Mouse (Mus musculus): ENCODE measurements around the gene Gjc3. TPM values are rescaled to one million over a fixed set of nuclear protein-coding genes. Genes with fewer than 3 reads are reported as not detected.
"Not testable (repeated sequence)": the region's sequence is repeated elsewhere in the genome, so short reads cannot be mapped to it uniquely, and the experiment has no call there.

The Gjc3 gene
- polyA plus RNA-seq, 1 experiment from 2014 or later, result 0.26 TPM

DNA sequence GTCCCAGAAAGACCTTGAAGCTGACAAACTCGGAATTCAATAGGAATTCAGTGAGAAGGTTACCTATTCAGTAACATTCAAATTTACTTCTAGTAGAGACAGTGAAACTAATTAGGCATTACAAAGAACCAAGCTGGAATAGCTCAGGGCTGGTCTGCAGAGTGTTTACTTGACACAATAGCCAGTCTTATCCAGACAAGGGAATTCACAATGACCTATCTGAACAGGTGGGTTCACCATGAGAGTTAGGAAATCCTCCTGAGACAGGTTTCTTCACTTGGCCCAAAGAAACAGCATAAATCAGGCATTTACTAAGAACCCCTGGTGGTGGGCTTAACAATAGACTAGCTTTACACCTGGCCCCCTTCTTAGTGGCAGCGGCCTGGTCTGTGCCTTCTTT is 29.0 kb downstream of the Gjc3 start:
- not testable (repeated sequence) for ATAC-seq (replicated peaks; ENCODE audit: extremely low read depth, insufficient read depth, low FRiP score); H3K9ac ChIP-seq (ENCODE audit: low read length); H3K4me3 ChIP-seq (ENCODE audit: low read length); H3K36me3 ChIP-seq (ENCODE audit: control insufficient read depth, insufficient read depth); H3K9me3 ChIP-seq (replicated peaks; ENCODE audit: control insufficient read depth, low read length); H3K27ac ChIP-seq (ENCODE audit: low read length); H3K4me2 ChIP-seq (ENCODE audit: low read depth, low read length); H3K27me3 ChIP-seq (ENCODE audit: control insufficient read depth, insufficient read depth, low read length); H3K4me1 ChIP-seq (ENCODE audit: control insufficient read depth, insufficient read depth, low read length)
- WGBS, result 61% methylated on average over 2 of the region's 2 CpGs

DNA sequence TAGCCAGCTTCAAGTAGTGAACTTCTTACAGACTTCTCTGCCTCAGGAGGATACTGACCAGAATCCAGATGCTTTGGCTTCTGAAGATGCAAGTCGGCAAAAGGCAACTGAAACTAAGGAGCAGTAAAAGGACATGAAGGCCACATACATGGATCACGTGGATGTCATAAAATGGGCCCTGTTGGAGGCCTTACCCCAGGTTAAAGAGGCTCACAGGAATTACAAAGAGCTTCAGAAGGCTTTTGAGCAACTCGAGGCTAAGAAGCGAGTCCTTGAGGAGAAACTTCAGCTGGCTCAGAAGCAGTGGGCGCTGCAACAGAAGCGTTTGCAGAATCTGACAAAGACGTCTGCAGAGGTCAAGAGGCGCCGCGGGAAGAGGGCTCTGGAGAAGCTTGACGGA is 34.5 kb downstream of the Gjc3 start:
- WGBS, result 69% methylated on average over 11 of the region's 11 CpGs

DNA sequence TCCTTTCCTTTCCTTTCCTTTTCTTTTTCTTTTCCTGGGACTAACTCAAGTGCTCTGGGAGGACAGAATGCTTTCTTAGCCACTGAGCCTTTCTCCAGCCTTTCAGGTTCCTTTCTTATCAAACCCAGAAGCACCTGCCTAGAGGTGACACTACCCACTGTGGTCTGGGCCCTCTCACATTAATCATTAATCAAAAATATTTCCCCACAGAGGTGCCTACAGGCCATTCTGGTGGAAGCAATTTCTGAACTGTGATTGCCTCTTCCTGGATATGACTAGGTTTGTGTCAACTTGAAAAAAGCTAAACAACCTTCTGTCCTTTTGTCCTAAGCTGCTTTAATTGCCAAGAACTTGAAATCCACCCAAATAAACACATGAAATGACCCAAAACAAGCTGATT is 40.7 kb downstream of the Gjc3 start:
- H3K9ac ChIP-seq (ENCODE audit: low read length), result no peak overlapping the region
- no peak overlapping the region for H3K4me2 ChIP-seq (ENCODE audit: low read depth, low read length)
- H3K4me3 ChIP-seq (ENCODE audit: low read length), result no peak overlapping the region
- no peaks in the 10 kb centered on the region for H3K36me3 ChIP-seq (ENCODE audit: control insufficient read depth, insufficient read depth)
- no peaks in the 10 kb centered on the region for H3K27me3 ChIP-seq (ENCODE audit: control insufficient read depth, insufficient read depth, low read length)
- no peak overlapping the region for H3K27ac ChIP-seq (ENCODE audit: low read length)
- no peaks in the 10 kb centered on the region for H3K4me1 ChIP-seq (ENCODE audit: control insufficient read depth, insufficient read depth, low read length)
- no peak for ATAC-seq (replicated peaks; ENCODE audit: extremely low read depth, insufficient read depth, low FRiP score)
- no peaks in the 10 kb centered on the region for H3K9me3 ChIP-seq (replicated peaks; ENCODE audit: control insufficient read depth, low read length)

More for the DNA sequence above, 34.5 kb downstream of the Gjc3 start:
- no peaks in the 10 kb centered on the region for H3K4me1 ChIP-seq (ENCODE audit: control insufficient read depth, insufficient read depth, low read length)
- no peak for ATAC-seq (replicated peaks; ENCODE audit: extremely low read depth, insufficient read depth, low FRiP score)
- H3K27me3 ChIP-seq (ENCODE audit: control insufficient read depth, insufficient read depth, low read length), result no peaks in the 10 kb centered on the region
- no peak overlapping the region for H3K9ac ChIP-seq (ENCODE audit: low read length)
- H3K36me3 ChIP-seq (ENCODE audit: control insufficient read depth, insufficient read depth), result no peaks in the 10 kb centered on the region
- H3K27ac ChIP-seq (ENCODE audit: low read length), result no peak overlapping the region
- H3K9me3 ChIP-seq (replicated peaks; ENCODE audit: control insufficient read depth, low read length), result no peaks in the 10 kb centered on the region
- H3K4me2 ChIP-seq (ENCODE audit: low read depth, low read length), result no peak overlapping the region
- no peak overlapping the region for H3K4me3 ChIP-seq (ENCODE audit: low read length)

DNA sequence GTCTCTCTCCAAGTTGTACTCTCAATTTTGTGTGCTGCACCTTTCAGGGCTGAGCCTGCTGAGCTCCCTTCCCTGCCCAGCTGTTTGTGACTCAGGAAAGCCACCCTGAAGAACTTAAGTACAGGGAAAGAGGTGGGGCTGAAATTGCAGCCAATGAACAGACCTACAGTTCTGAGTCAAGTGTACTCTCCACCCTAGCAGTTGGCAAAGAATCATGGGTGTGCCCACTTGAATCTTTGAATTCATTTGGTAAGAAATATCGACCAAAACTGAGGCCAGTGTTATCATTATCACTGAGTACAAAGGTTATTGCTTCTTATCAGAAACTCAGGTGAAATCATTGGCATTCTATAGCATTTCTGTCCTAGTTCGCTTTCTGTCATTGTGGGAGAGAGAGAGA is 41.4 kb downstream of the Gjc3 start, which contains the start of gene Cyp3a13:
Gene Cyp3a13 (minus strand): TSS at position 88 of the 400 bp plus-strand sequence.
- Histone ChIP-seq H3K4me3 (ENCODE audit: low read length) (no peak within 1 kb of the TSS), H3K9me3 (replicated peaks; ENCODE audit: control insufficient read depth, low read length) (no peaks in the 10 kb centered on the region), H3K36me3 (ENCODE audit: control insufficient read depth, insufficient read depth) (no peaks in the 10 kb centered on the region), H3K4me1 (ENCODE audit: control insufficient read depth, insufficient read depth, low read length) (no peaks in the 10 kb centered on the region), H3K9ac (ENCODE audit: low read length) (no peak within 1 kb of the TSS), H3K4me2 (ENCODE audit: low read depth, low read length) (no peak within 1 kb of the TSS), H3K27me3 (ENCODE audit: control insufficient read depth, insufficient read depth, low read length) (no peaks in the 10 kb centered on the region), H3K27ac (ENCODE audit: low read length) (no peak within 1 kb of the TSS)
- 34% methylated on average over 2 of the region's 2 CpGs for WGBS
- no peak for ATAC-seq (replicated peaks; ENCODE audit: extremely low read depth, insufficient read depth, low FRiP score)

DNA sequence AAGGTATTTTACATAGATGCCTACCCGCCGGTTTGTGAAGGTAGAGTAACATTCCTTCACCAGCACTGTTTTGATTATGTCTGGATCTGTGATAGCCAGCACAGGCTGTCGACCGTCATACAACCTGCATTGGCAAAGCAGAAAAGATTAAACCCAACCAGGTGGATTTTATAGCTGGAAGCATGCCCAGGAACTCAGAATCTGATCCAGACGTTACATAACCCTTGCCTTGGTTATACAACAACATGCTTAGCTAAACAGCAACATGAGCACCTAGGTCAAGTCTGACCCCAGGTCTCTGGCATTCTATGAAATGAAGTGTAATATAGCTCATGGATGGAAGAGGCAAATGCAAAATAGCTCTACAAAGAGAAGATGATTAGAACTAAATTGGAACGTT is 47.3 kb downstream of the Gjc3 start:
- no peak overlapping the region for H3K9ac ChIP-seq (ENCODE audit: low read length)
- H3K9me3 ChIP-seq (replicated peaks; ENCODE audit: control insufficient read depth, low read length), result no peaks in the 10 kb centered on the region
- H3K4me2 ChIP-seq (ENCODE audit: low read depth, low read length), result no peak overlapping the region
- ATAC-seq (replicated peaks; ENCODE audit: extremely low read depth, insufficient read depth, low FRiP score), result no peak
- no peak overlapping the region for H3K27ac ChIP-seq (ENCODE audit: low read length)
- no peaks in the 10 kb centered on the region for H3K27me3 ChIP-seq (ENCODE audit: control insufficient read depth, insufficient read depth, low read length)
- H3K4me3 ChIP-seq (ENCODE audit: low read length), result no peak overlapping the region
- WGBS, result 66% methylated on average over 6 of the region's 6 CpGs
- H3K4me1 ChIP-seq (ENCODE audit: control insufficient read depth, insufficient read depth, low read length), result no peaks in the 10 kb centered on the region
- no peaks in the 10 kb centered on the region for H3K36me3 ChIP-seq (ENCODE audit: control insufficient read depth, insufficient read depth)

DNA sequence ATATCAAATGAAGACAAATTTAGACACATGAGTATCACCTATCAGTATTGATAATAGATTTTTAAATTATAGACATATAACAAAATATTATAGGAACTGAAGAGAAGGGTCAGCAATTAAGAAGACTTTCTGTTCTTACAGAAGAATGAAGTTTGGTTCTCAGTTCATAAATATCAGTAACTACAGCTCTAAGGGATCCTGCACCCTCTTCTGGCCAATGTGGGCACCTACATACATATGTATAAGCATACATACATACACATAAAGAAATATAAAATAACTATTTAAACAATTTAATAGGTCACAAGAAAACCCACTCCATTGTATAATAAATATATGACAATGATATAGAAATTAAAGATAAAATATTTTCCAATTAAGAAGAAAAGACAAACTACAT is 48.4 kb downstream of the Gjc3 start:
- no peak overlapping the region for H3K4me3 ChIP-seq (ENCODE audit: low read length)
- ATAC-seq (replicated peaks; ENCODE audit: extremely low read depth, insufficient read depth, low FRiP score), result no peak
- no peaks in the 10 kb centered on the region for H3K27me3 ChIP-seq (ENCODE audit: control insufficient read depth, insufficient read depth, low read length)
- no peaks in the 10 kb centered on the region for H3K4me1 ChIP-seq (ENCODE audit: control insufficient read depth, insufficient read depth, low read length)
- no peak overlapping the region for H3K4me2 ChIP-seq (ENCODE audit: low read depth, low read length)
- H3K36me3 ChIP-seq (ENCODE audit: control insufficient read depth, insufficient read depth), result no peaks in the 10 kb centered on the region
- H3K9me3 ChIP-seq (replicated peaks; ENCODE audit: control insufficient read depth, low read length), result no peaks in the 10 kb centered on the region
- H3K27ac ChIP-seq (ENCODE audit: low read length), result no peak overlapping the region
- H3K9ac ChIP-seq (ENCODE audit: low read length), result no peak overlapping the region

DNA sequence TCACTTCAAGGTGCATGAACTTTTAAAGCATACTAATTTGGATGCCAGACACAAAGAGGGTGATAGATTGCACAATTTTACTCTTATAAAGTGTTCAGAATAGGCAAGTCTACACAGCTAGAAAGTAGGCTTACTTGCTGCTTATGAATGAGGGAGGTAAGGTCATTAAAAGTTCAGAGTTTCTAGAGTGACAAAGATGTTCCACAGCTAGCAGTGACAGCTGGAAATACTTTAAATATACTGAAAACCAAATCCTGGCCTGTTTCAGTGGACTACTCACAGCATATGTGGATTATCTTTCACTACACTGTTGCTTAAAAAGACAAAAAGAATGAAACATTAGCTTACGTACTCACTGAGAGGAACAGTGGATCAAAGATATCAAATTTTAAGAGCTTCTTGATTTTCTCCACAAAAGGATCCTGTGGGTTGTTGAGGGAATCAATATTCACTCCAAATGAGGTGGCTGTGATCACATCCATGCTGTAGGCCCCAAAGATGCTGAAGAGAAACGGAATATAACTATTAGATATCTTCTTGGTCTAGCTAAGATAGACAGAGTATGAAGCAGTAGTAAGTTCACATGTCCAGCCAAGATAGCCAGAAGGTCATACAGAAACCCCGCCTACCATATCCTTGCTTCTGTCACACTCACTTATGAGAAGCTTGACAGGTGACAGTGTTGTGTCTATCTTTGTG is 53.2 kb downstream of the Gjc3 start:
- Histone ChIP-seq H3K4me3 (ENCODE audit: low read length) (no peak overlapping the region), H3K9me3 (replicated peaks; ENCODE audit: control insufficient read depth, low read length) (no peaks in the 10 kb centered on the region), H3K27me3 (ENCODE audit: control insufficient read depth, insufficient read depth, low read length) (no peaks in the 10 kb centered on the region), H3K36me3 (ENCODE audit: control insufficient read depth, insufficient read depth) (no peaks in the 10 kb centered on the region), H3K4me1 (ENCODE audit: control insufficient read depth, insufficient read depth, low read length) (no peaks in the 10 kb centered on the region), H3K4me2 (ENCODE audit: low read depth, low read length) (no peak overlapping the region), H3K9ac (ENCODE audit: low read length) (no peak overlapping the region), H3K27ac (ENCODE audit: low read length) (no peak overlapping the region)
- no peak for ATAC-seq (replicated peaks; ENCODE audit: extremely low read depth, insufficient read depth, low FRiP score)
- WGBS, result 75% methylated on average over 3 of the region's 3 CpGs

Other genes with a start within 250 kb of the Gjc3 start
- gene Nyap1, start 221.5 kb downstream of the Gjc3 start, polyA plus RNA-seq (2015; fragmentation: Nextera tagmentation; extraction: Ambion mirVana), result 1.6 and 1.9 TPM in 2 replicates
- 164 and 189 TPM in 2 replicates for gene Tsc22d4, start 217.4 kb downstream of the Gjc3 start, polyA plus RNA-seq (2015; fragmentation: Nextera tagmentation; extraction: Ambion mirVana)
- 20.5 and 22.6 TPM in 2 replicates for gene Ppp1r35, start 184.2 kb downstream of the Gjc3 start, polyA plus RNA-seq (2015; fragmentation: Nextera tagmentation; extraction: Ambion mirVana)
- 5.6 and 5.7 TPM in 2 replicates for gene Mepce, start 175.4 kb downstream of the Gjc3 start, polyA plus RNA-seq (2015; fragmentation: Nextera tagmentation; extraction: Ambion mirVana)
- 9.6 and 9.9 TPM in 2 replicates for gene Zcwpw1, start 175.3 kb downstream of the Gjc3 start, polyA plus RNA-seq (2015; fragmentation: Nextera tagmentation; extraction: Ambion mirVana)
- gene Pilra, start 126.8 kb downstream of the Gjc3 start, polyA plus RNA-seq (2015; fragmentation: Nextera tagmentation; extraction: Ambion mirVana), result 2.0 TPM in 2 replicates
- 0.77 and 0.89 TPM in 2 replicates for gene Pilrb1, start 105.0 kb downstream of the Gjc3 start, polyA plus RNA-seq (2015; fragmentation: Nextera tagmentation; extraction: Ambion mirVana)
- gene Pilrb2, start 91.3 kb downstream of the Gjc3 start, polyA plus RNA-seq (2015; fragmentation: Nextera tagmentation; extraction: Ambion mirVana), result 1.7 and 1.8 TPM in 2 replicates
- gene Cyp3a13, start 41.5 kb downstream of the Gjc3 start, polyA plus RNA-seq (2015; fragmentation: Nextera tagmentation; extraction: Ambion mirVana), result 0.07 and 0.26 TPM in 2 replicates
- gene Azgp1, start 18.4 kb upstream of the Gjc3 start, polyA plus RNA-seq (2015; fragmentation: Nextera tagmentation; extraction: Ambion mirVana), result 0.22 TPM in 1 of 2 replicates, not detected in the other
- gene Smok3a, start 58.2 kb upstream of the Gjc3 start, polyA plus RNA-seq (2015; fragmentation: Nextera tagmentation; extraction: Ambion mirVana), result not detected in 2 replicates
- not detected in 2 replicates for gene Smok3b, start 58.3 kb upstream of the Gjc3 start, polyA plus RNA-seq (2015; fragmentation: Nextera tagmentation; extraction: Ambion mirVana)
- not detected in 2 replicates for gene Smok3c, start 90.1 kb upstream of the Gjc3 start, polyA plus RNA-seq (2015; fragmentation: Nextera tagmentation; extraction: Ambion mirVana)
- 8.9 and 10.1 TPM in 2 replicates for gene Zkscan1, start 122.0 kb upstream of the Gjc3 start, polyA plus RNA-seq (2015; fragmentation: Nextera tagmentation; extraction: Ambion mirVana)
- gene Zscan21, start 153.8 kb upstream of the Gjc3 start, polyA plus RNA-seq (2015; fragmentation: Nextera tagmentation; extraction: Ambion mirVana), result 37.6 and 42.7 TPM in 2 replicates
- 11.5 and 12.0 TPM in 2 replicates for gene Zfp113, start 192.6 kb upstream of the Gjc3 start, polyA plus RNA-seq (2015; fragmentation: Nextera tagmentation; extraction: Ambion mirVana)
- 280 and 293 TPM in 2 replicates for gene Cops6, start 198.0 kb upstream of the Gjc3 start, polyA plus RNA-seq (2015; fragmentation: Nextera tagmentation; extraction: Ambion mirVana)
- 11.6 and 13.0 TPM in 2 replicates for gene Ap4m1, start 208.9 kb upstream of the Gjc3 start, polyA plus RNA-seq (2015; fragmentation: Nextera tagmentation; extraction: Ambion mirVana)
- 113 and 126 TPM in 2 replicates for gene Mcm7, start 209.3 kb upstream of the Gjc3 start, polyA plus RNA-seq (2015; fragmentation: Nextera tagmentation; extraction: Ambion mirVana)
- gene Taf6, start 224.4 kb upstream of the Gjc3 start, polyA plus RNA-seq (2015; fragmentation: Nextera tagmentation; extraction: Ambion mirVana), result 58.9 and 59.8 TPM in 2 replicates
- 22.3 and 23.8 TPM in 2 replicates for gene Cnpy4, start 224.4 kb upstream of the Gjc3 start, polyA plus RNA-seq (2015; fragmentation: Nextera tagmentation; extraction: Ambion mirVana)
- 6.1 and 6.3 TPM in 2 replicates for gene Mblac1, start 231.2 kb upstream of the Gjc3 start, polyA plus RNA-seq (2015; fragmentation: Nextera tagmentation; extraction: Ambion mirVana)